Mouse (Mus musculus): ENCODE results near the gene Grm4. TPM values are rescaled to one million over a fixed set of nuclear protein-coding genes. Genes with fewer than 3 reads are reported as not detected.

Gene Grm4
- polyA plus RNA-seq, 1 experiment from 2014 or later: 1.3 TPM

GRCm38 (mm10) chr17:27455012-27455784 lies 66.0 kb downstream of the Grm4 start:
- ATAC-seq (replicated peaks; ENCODE audit: low FRiP score) (no peak), DNase-seq (ENCODE audit: low spot score) (no peak)
- H3K4me2 ChIP-seq (ENCODE audit: low read depth, low read length, severe bottlenecking): no peak overlapping the region
- H3K4me3 ChIP-seq (ENCODE audit: low read depth, low read length): no peak overlapping the region
- no peak overlapping the region for H3K9ac ChIP-seq (ENCODE audit: low read length)
- 84% methylated on average over 9 of the region's 9 CpGs for WGBS
- H3K27ac ChIP-seq (ENCODE audit: low read depth, low read length): no peak overlapping the region
- H3K9me3 ChIP-seq (ENCODE audit: control insufficient read depth, low read length): no peaks in the 10 kb centered on the region
- no peaks in the 10 kb centered on the region for H3K4me1 ChIP-seq (replicated peaks; ENCODE audit: control insufficient read depth, insufficient read depth, low read length)
- no peaks in the 10 kb centered on the region for H3K36me3 ChIP-seq (ENCODE audit: control insufficient read depth, insufficient read depth, low read length)
- H3K27me3 ChIP-seq (ENCODE audit: control insufficient read depth, insufficient read depth, low read length): no peaks in the 10 kb centered on the region

GRCm38 (mm10) chr17:27454396-27454795 lies 66.8 kb downstream of the Grm4 start:
- DNase-seq (ENCODE audit: low spot score): no peak
- H3K27me3 ChIP-seq (ENCODE audit: control insufficient read depth, insufficient read depth, low read length): no peaks in the 10 kb centered on the region
- no peaks in the 10 kb centered on the region for H3K4me1 ChIP-seq (replicated peaks; ENCODE audit: control insufficient read depth, insufficient read depth, low read length)
- no peak overlapping the region for H3K9ac ChIP-seq (ENCODE audit: low read length)
- 92% methylated on average over 11 of the region's 11 CpGs for WGBS
- ATAC-seq (replicated peaks; ENCODE audit: low FRiP score): no peak
- no peaks in the 10 kb centered on the region for H3K9me3 ChIP-seq (ENCODE audit: control insufficient read depth, low read length)
- no peak overlapping the region for H3K4me2 ChIP-seq (ENCODE audit: low read depth, low read length, severe bottlenecking)
- H3K36me3 ChIP-seq (ENCODE audit: control insufficient read depth, insufficient read depth, low read length): no peaks in the 10 kb centered on the region
- H3K27ac ChIP-seq (ENCODE audit: low read depth, low read length): no peak overlapping the region
- H3K4me3 ChIP-seq (ENCODE audit: low read depth, low read length): no peak overlapping the region

- Histone ChIP-seq H3K4me3 (ENCODE audit: low read depth, low read length) (no peak overlapping the region), H3K4me1 (replicated peaks; ENCODE audit: control insufficient read depth, insufficient read depth, low read length) (no peaks in the 10 kb centered on the region), H3K27me3 (ENCODE audit: control insufficient read depth, insufficient read depth, low read length) (no peaks in the 10 kb centered on the region), H3K4me2 (ENCODE audit: low read depth, low read length, severe bottlenecking) (no peak overlapping the region), H3K36me3 (ENCODE audit: control insufficient read depth, insufficient read depth, low read length) (no peaks in the 10 kb centered on the region), H3K9me3 (ENCODE audit: control insufficient read depth, low read length) (no peaks in the 10 kb centered on the region), H3K9ac (ENCODE audit: low read length) (no peak overlapping the region), H3K27ac (ENCODE audit: low read depth, low read length) (no peak overlapping the region)
- no peak for ATAC-seq (replicated peaks; ENCODE audit: low FRiP score)
- WGBS: 84% methylated on average over 8 of the region's 8 CpGs
- no peak for DNase-seq (ENCODE audit: low spot score)
These were observed 68.2 kb downstream of the Grm4 start for GRCm38 (mm10) chr17:27453045-27453444.

GRCm38 (mm10) chr17:27451787-27452186 lies 69.4 kb downstream of the Grm4 start:
- no peaks in the 10 kb centered on the region for H3K9me3 ChIP-seq (ENCODE audit: control insufficient read depth, low read length)
- no peak overlapping the region for H3K27ac ChIP-seq (ENCODE audit: low read depth, low read length)
- H3K4me1 ChIP-seq (replicated peaks; ENCODE audit: control insufficient read depth, insufficient read depth, low read length): no peaks in the 10 kb centered on the region
- ATAC-seq (replicated peaks; ENCODE audit: low FRiP score) (no peak), DNase-seq (ENCODE audit: low spot score) (peak; percentile 65)
- H3K36me3 ChIP-seq (ENCODE audit: control insufficient read depth, insufficient read depth, low read length): no peaks in the 10 kb centered on the region
- WGBS: 23% methylated on average over 9 of the region's 9 CpGs
- no peaks in the 10 kb centered on the region for H3K27me3 ChIP-seq (ENCODE audit: control insufficient read depth, insufficient read depth, low read length)
- H3K9ac ChIP-seq (ENCODE audit: low read length): no peak overlapping the region
- H3K4me2 ChIP-seq (ENCODE audit: low read depth, low read length, severe bottlenecking): no peak overlapping the region
- no peak overlapping the region for H3K4me3 ChIP-seq (ENCODE audit: low read depth, low read length)

- Histone ChIP-seq H3K27ac (ENCODE audit: low read depth, low read length) (no peak overlapping the region), H3K9me3 (ENCODE audit: control insufficient read depth, low read length) (no peaks in the 10 kb centered on the region)
- no peak for ATAC-seq (replicated peaks; ENCODE audit: low FRiP score)
These were observed 70.0 kb downstream of the Grm4 start for GRCm38 (mm10) chr17:27451216-27451615.

GRCm38 (mm10) chr17:27449757-27450330 lies 71.4 kb downstream of the Grm4 start:
- 90% methylated on average over 14 of the region's 14 CpGs for WGBS
- H3K4me1 ChIP-seq (replicated peaks; ENCODE audit: control insufficient read depth, insufficient read depth, low read length): no peaks in the 10 kb centered on the region
- no peak for ATAC-seq (replicated peaks; ENCODE audit: low FRiP score)

More at GRCm38 (mm10) chr17:27451216-27451615, 70.0 kb downstream of the Grm4 start:
- DNase-seq (ENCODE audit: low spot score): no peak
- Histone ChIP-seq H3K27me3 (ENCODE audit: control insufficient read depth, insufficient read depth, low read length) (no peaks in the 10 kb centered on the region), H3K9ac (ENCODE audit: low read length) (no peak overlapping the region), H3K4me3 (ENCODE audit: low read depth, low read length) (no peak overlapping the region), H3K36me3 (ENCODE audit: control insufficient read depth, insufficient read depth, low read length) (no peaks in the 10 kb centered on the region), H3K4me2 (ENCODE audit: low read depth, low read length, severe bottlenecking) (no peak overlapping the region), H3K4me1 (replicated peaks; ENCODE audit: control insufficient read depth, insufficient read depth, low read length) (no peaks in the 10 kb centered on the region)
- 90% methylated on average over 14 of the region's 14 CpGs for WGBS

GRCm38 (mm10) chr17:27448749-27449148 lies 72.5 kb downstream of the Grm4 start:
- DNase-seq (ENCODE audit: low spot score) (peak; percentile 69), ATAC-seq (replicated peaks; ENCODE audit: low FRiP score) (no peak)
- H3K36me3 ChIP-seq (ENCODE audit: control insufficient read depth, insufficient read depth, low read length): no peaks in the 10 kb centered on the region
- H3K27me3 ChIP-seq (ENCODE audit: control insufficient read depth, insufficient read depth, low read length): no peaks in the 10 kb centered on the region
- no peak overlapping the region for H3K4me2 ChIP-seq (ENCODE audit: low read depth, low read length, severe bottlenecking)
- WGBS: 66% methylated on average over 6 of the region's 6 CpGs
- H3K9ac ChIP-seq (ENCODE audit: low read length): no peak overlapping the region
- no peak overlapping the region for H3K4me3 ChIP-seq (ENCODE audit: low read depth, low read length)
- H3K27ac ChIP-seq (ENCODE audit: low read depth, low read length): no peak overlapping the region
- H3K4me1 ChIP-seq (replicated peaks; ENCODE audit: control insufficient read depth, insufficient read depth, low read length): no peaks in the 10 kb centered on the region
- H3K9me3 ChIP-seq (ENCODE audit: control insufficient read depth, low read length): no peaks in the 10 kb centered on the region

More at GRCm38 (mm10) chr17:27449757-27450330, 71.4 kb downstream of the Grm4 start:
- H3K27ac ChIP-seq (ENCODE audit: low read depth, low read length): no peak overlapping the region
- H3K9ac ChIP-seq (ENCODE audit: low read length): no peak overlapping the region
- no peaks in the 10 kb centered on the region for H3K36me3 ChIP-seq (ENCODE audit: control insufficient read depth, insufficient read depth, low read length)
- no peaks in the 10 kb centered on the region for H3K27me3 ChIP-seq (ENCODE audit: control insufficient read depth, insufficient read depth, low read length)
- H3K9me3 ChIP-seq (ENCODE audit: control insufficient read depth, low read length): no peaks in the 10 kb centered on the region
- H3K4me3 ChIP-seq (ENCODE audit: low read depth, low read length): no peak overlapping the region
- H3K4me2 ChIP-seq (ENCODE audit: low read depth, low read length, severe bottlenecking): no peak overlapping the region
- no peak for DNase-seq (ENCODE audit: low spot score)

- no peaks in the 10 kb centered on the region for H3K27me3 ChIP-seq (ENCODE audit: control insufficient read depth, insufficient read depth, low read length)
- 79% methylated on average over 17 of the region's 17 CpGs for WGBS
- DNase-seq (ENCODE audit: low spot score) (no peak), ATAC-seq (replicated peaks; ENCODE audit: low FRiP score) (no peak)
- no peak overlapping the region for H3K4me3 ChIP-seq (ENCODE audit: low read depth, low read length)
- H3K36me3 ChIP-seq (ENCODE audit: control insufficient read depth, insufficient read depth, low read length): no peaks in the 10 kb centered on the region
- no peak overlapping the region for H3K4me2 ChIP-seq (ENCODE audit: low read depth, low read length, severe bottlenecking)
- no peak overlapping the region for H3K9ac ChIP-seq (ENCODE audit: low read length)
- H3K27ac ChIP-seq (ENCODE audit: low read depth, low read length): no peak overlapping the region
- no peaks in the 10 kb centered on the region for H3K4me1 ChIP-seq (replicated peaks; ENCODE audit: control insufficient read depth, insufficient read depth, low read length)
- no peaks in the 10 kb centered on the region for H3K9me3 ChIP-seq (ENCODE audit: control insufficient read depth, low read length)
These were observed 75.7 kb downstream of the Grm4 start for GRCm38 (mm10) chr17:27445364-27446075.
